Mouse (Mus musculus) CH12.LX (cell line): ENCODE data around the gene Psmg3. TPM values are rescaled to one million over a fixed set of nuclear protein-coding genes. Genes with fewer than 3 reads are reported as not detected.

Experiments used
- DNase-seq: peaks from one replicate; pipeline ENCODE4 v3.0.0-alpha.2; 2013; ENCODE audit errors: extremely low read depth
- H3K27ac ChIP-seq: 2 replicates; pipeline ENCODE4 v1.5.1; 2012; ENCODE audit warnings: low read depth, mild to moderate bottlenecking, control low read depth, moderate library complexity; ENCODE audit not compliant: insufficient read depth
- H3K27me3 ChIP-seq: replicated peaks from 2 replicates; pipeline ENCODE3; 2012; ENCODE audit warnings: inconsistent platforms
- H3K36me3 ChIP-seq, 2 experiments: replicated peaks in 1 of 2; 2 replicates each; pipeline versions ENCODE3 to v1.6.1; 2012; ENCODE audit warnings: inconsistent platforms in 1 of 2, low read length in 1 of 2, mild to moderate bottlenecking in 1 of 2, mixed read lengths in 1 of 2, moderate library complexity in 1 of 2; ENCODE audit not compliant: control insufficient read depth in 1 of 2, insufficient read depth in 1 of 2
- H3K4me1 ChIP-seq, 2 experiments: 2 replicates each; pipeline ENCODE4 v1.6.1; 2012; ENCODE audit warnings: inconsistent platforms in 1 of 2, moderate library complexity in 1 of 2; ENCODE audit not compliant: insufficient read depth in 2 of 2, control insufficient read depth in 1 of 2
- H3K4me2 ChIP-seq: 2 replicates; pipeline ENCODE4 v1.6.1; 2012; ENCODE audit warnings: low read depth, mild to moderate bottlenecking, control low read depth; ENCODE audit not compliant: poor library complexity, insufficient read depth, severe bottlenecking
- H3K4me3 ChIP-seq, 3 experiments: fragments of 150-350 bp in 1 of 3; sonication (generic) in 1 of 3; replicated peaks in 1 of 3; 2 replicates each; pipeline versions ENCODE3 to v1.5.1; 2011 to 2012; ENCODE audit warnings: low read depth in 2 of 3, low read length in 2 of 3, mild to moderate bottlenecking in 2 of 3, moderate library complexity in 2 of 3, control low read depth in 1 of 3, improper control_type of control experiment in 1 of 3, inconsistent platforms in 1 of 3, mixed read lengths in 1 of 3; ENCODE audit not compliant: poor library complexity in 1 of 3
- H3K79me2 ChIP-seq: replicated peaks from 2 replicates; pipeline ENCODE4 v1.6.1; 2012; ENCODE audit warnings: mild to moderate bottlenecking, moderate library complexity; ENCODE audit not compliant: control insufficient read depth, poor library complexity, insufficient read depth, severe bottlenecking; ENCODE audit errors: extremely low read depth
- H3K9ac ChIP-seq: 2 replicates; pipeline ENCODE4 v1.6.1; 2012; ENCODE audit warnings: low read depth, mild to moderate bottlenecking, control low read depth, moderate library complexity; ENCODE audit not compliant: insufficient read depth
- H3K9me3 ChIP-seq: replicated peaks from 2 replicates; pipeline ENCODE3; 2012; ENCODE audit warnings: low read length, inconsistent platforms, mixed read lengths
- CHD1 ChIP-seq: IDR thresholded peaks from 2 replicates; pipeline ENCODE4 v1.6.1; 2012; ENCODE audit warnings: low read depth, low read length, improper control_type of control experiment, inconsistent platforms
- CTCF ChIP-seq, 2 experiments: IDR thresholded peaks in 1 of 2; conservative IDR thresholded peaks in 1 of 2; 2 replicates each; pipeline ENCODE4 v1.5.1; 2011 to 2012; ENCODE audit warnings: low read depth in 2 of 2, low read length in 2 of 2, improper control_type of control experiment in 1 of 2, inconsistent platforms in 1 of 2, mild to moderate bottlenecking in 1 of 2, moderate library complexity in 1 of 2
- E2F4 ChIP-seq: IDR thresholded peaks from 2 replicates; pipeline ENCODE4 v1.6.1; 2011; ENCODE audit warnings: low read depth, low read length, improper control_type of control experiment; ENCODE audit not compliant: insufficient replicate concordance
- GABPA ChIP-seq: IDR thresholded peaks from 2 replicates; pipeline ENCODE4 v1.6.1; 2012; ENCODE audit warnings: low read depth, low read length, improper control_type of control experiment, inconsistent platforms; ENCODE audit not compliant: insufficient replicate concordance
- IRF4 ChIP-seq: IDR thresholded peaks from 2 replicates; pipeline ENCODE4 v1.6.1; 2014; ENCODE audit warnings: low read depth, mild to moderate bottlenecking, inconsistent platforms, low read length, improper control_type of control experiment
- JUN ChIP-seq: IDR thresholded peaks from 2 replicates; pipeline ENCODE4 v1.6.1; 2011; ENCODE audit warnings: low read depth, mild to moderate bottlenecking, low read length, improper control_type of control experiment, moderate library complexity; ENCODE audit not compliant: insufficient read depth
- JUND ChIP-seq: conservative IDR thresholded peaks from 2 replicates; pipeline ENCODE4 v1.6.1; 2011; ENCODE audit warnings: low read depth, low read length, improper control_type of control experiment
- KAT2A ChIP-seq: IDR thresholded peaks from 2 replicates; pipeline ENCODE4 v1.6.1; 2012; ENCODE audit warnings: low read length, improper control_type of control experiment, inconsistent platforms; ENCODE audit not compliant: insufficient replicate concordance
- MAFK ChIP-seq: IDR thresholded peaks from 2 replicates; pipeline ENCODE4 v1.6.1; 2011; ENCODE audit warnings: low read length, improper control_type of control experiment; ENCODE audit not compliant: insufficient replicate concordance
- MAZ ChIP-seq: IDR thresholded peaks from 2 replicates; pipeline ENCODE4 v1.6.1; 2012; ENCODE audit warnings: low read depth, mild to moderate bottlenecking, inconsistent platforms, low read length, improper control_type of control experiment, moderate library complexity
- MYC ChIP-seq: IDR thresholded peaks from 2 replicates; pipeline ENCODE4 v1.6.1; 2011; ENCODE audit warnings: low read depth, mild to moderate bottlenecking, improper control_type of control experiment, low read length
- PAX5 ChIP-seq: IDR thresholded peaks from 2 replicates; pipeline ENCODE4 v1.6.1; 2012; ENCODE audit warnings: low read length, inconsistent platforms, mixed read lengths
- POLR2A ChIP-seq: IDR thresholded peaks from 2 replicates; pipeline ENCODE4 v1.6.1; 2011; ENCODE audit warnings: low read depth, mild to moderate bottlenecking, improper control_type of control experiment, low read length
- POLR2AphosphoS2 ChIP-seq: IDR thresholded peaks from 2 replicates; pipeline ENCODE4 v1.6.1; 2011; ENCODE audit warnings: low read depth, low read length, improper control_type of control experiment
- RCOR1 ChIP-seq: conservative IDR thresholded peaks from 2 replicates; pipeline ENCODE4 v1.6.1; 2012; ENCODE audit warnings: low read depth, mild to moderate bottlenecking, inconsistent platforms, low read length, improper control_type of control experiment
- SIN3A ChIP-seq: IDR thresholded peaks from 2 replicates; pipeline ENCODE4 v1.6.1; 2012; ENCODE audit warnings: low read length, improper control_type of control experiment, inconsistent platforms
- SMC3 ChIP-seq: IDR thresholded peaks from 2 replicates; pipeline ENCODE4 v1.6.1; 2011; ENCODE audit warnings: low read depth, low read length, improper control_type of control experiment
- UBTF ChIP-seq: IDR thresholded peaks from 2 replicates; pipeline ENCODE4 v1.6.1; 2012; ENCODE audit warnings: low read depth, mild to moderate bottlenecking, inconsistent platforms, low read length, improper control_type of control experiment, moderate library complexity
- ZC3H11A ChIP-seq: IDR thresholded peaks from 2 replicates; pipeline ENCODE4 v1.6.1; 2012; ENCODE audit warnings: low read depth, mild to moderate bottlenecking, inconsistent platforms, low read length, improper control_type of control experiment
- ZKSCAN1 ChIP-seq: IDR thresholded peaks from 2 replicates; pipeline ENCODE4 v1.6.1; 2012; ENCODE audit warnings: low read depth, inconsistent platforms, low read length, improper control_type of control experiment, borderline replicate concordance
- dilution Hi-C: fragments of 300-500 bp; cut with MboI; formaldehyde crosslinking; loops from 2 replicates; pipeline ENCODE4 v1.14.3; 2020; ENCODE audit warnings: low sequenced_read_pairs; ENCODE audit not compliant: extremely low pct_unique_long_range_greater_than_20kb, extremely low pct_ligation_motif_present
- in situ Hi-C: fragments of 300-500 bp; cut with MboI; formaldehyde crosslinking; loops from 3 replicates; pipeline ENCODE4 v1.14.3; 2019; ENCODE audit warnings: low sequenced_read_pairs, low pct_ligation_motif_present, low pct_unique_long_range_greater_than_20kb, mixed read lengths
- polyA plus RNA-seq: library from polyadenylated mRNA; unstranded; fragments of >175 nt; gene quantifications from 2 replicates; pipeline ENCODE4 v1.2.1, GENCODE M21; 2012; ENCODE audit warnings: low read depth; ENCODE audit not compliant: insufficient read length
- total RNA-seq, 2 experiments: library from RNA; depleted of rRNA; stranded (reverse); fragments of 300-350 nt in 1 of 2; fragments of >200 nt in 1 of 2; gene quantifications; 2 replicates each; pipeline ENCODE4 v1.2.3; 2012 to 2014

Gene Psmg3
- total and polyA plus RNA-seq, 3 experiments: 43.5 to 101 (median 57.3) TPM

DNA sequence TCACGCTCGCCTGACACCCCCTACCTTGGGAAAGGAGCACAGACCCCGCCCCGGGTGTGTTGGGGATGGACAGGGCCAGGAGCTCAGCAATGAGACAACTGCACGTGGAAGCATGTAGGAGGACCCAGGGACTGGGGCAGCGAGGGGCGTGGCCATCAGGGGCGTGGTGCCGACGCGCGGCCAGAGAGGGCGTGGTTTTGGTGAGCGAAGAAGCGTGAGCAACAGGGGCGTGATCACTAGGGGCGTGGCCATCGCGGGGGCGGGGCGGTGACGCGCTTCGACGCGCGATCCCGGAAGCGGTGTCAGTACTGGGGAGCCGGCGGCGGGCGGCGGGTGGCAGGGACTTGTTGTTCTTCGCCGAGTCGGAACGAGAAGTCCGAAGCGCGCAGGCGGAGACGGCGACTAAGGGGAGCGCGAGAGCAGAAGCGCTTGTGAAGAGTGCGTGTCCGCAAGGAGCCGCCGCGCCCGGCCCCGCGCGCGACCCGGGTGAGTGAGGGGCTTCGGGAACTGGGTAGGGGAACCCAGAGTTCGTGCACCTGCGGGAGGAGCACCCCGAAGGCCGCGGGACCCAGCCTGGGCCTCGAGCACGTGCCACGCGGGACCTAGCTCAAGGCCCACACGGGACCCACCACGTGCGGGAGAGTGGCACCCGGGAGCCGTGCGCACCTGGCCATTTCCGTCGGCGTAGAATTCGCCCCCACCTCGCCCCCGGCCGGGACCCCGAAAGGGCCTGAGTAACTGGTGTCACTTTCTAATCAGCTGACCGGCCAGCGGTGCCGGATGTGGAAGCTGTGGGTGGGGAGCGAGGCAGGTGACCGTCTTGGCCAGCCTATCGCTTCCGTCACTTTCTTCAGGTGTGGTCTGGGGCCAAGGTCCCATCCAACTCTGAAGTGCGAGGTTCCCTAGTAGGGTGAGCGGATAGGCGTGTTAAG is 35.2 kb downstream of the Psmg3 start, which contains the start of gene Mafk (continued):
- TF ChIP-seq GABPA (no peak), JUN (no peak), ZC3H11A (no peak), IRF4 (no peak; the same call in 1 of the 2 replicates), SIN3A (peak; percentile 91), UBTF (no peak), MYC (peak; percentile 70), CTCF (conservative IDR thresholded peaks at IDR 0.05 in 1 of 2, IDR thresholded peaks at IDR 0.05 in 1 of 2; ENCODE audit: low read depth in 2 of 2, low read length in 2 of 2) (no peak), CHD1 (no peak), KAT2A (no peak), MAZ (no peak), E2F4 (no peak), JUND (no peak), SMC3 (no peak), POLR2A (peak; percentile 94), POLR2AphosphoS2 (peak; percentile 61; the same call in 1 of the 2 replicates), PAX5 (no peak), MAFK (no peak), ZKSCAN1 (no peak), RCOR1 (no peak)

DNA sequence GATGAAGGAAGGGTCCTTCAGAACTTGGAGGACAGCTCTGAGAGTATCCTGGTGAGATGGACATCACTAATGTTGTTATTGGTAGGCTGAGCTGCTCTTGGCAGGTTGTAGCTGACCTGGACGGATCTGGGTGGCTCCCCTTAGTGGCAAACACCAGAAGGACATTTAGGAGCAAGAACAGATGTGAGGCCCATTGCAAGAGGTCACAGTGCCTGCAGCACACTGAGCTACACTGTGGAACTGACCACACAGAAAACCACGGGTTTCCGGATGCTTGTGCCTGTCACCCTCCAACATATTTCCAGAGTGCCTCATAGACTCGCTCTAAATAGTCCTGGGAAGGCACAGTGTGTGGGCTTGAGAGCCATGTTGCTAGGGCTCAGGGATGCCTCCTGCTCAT is 37.2 kb downstream of the Psmg3 start:
- H3K9ac ChIP-seq: no peak overlapping the region
- peaks cover 23 to 30% of the 10 kb centered on the region in 2 experiments for H3K4me1 ChIP-seq
- peaks cover 24% of the 10 kb centered on the region for H3K27me3 ChIP-seq
- no peak overlapping the region for H3K27ac ChIP-seq
- H3K9me3 ChIP-seq: no peaks in the 10 kb centered on the region
- DNase-seq: no peak
- H3K36me3 ChIP-seq: peaks cover 0 to 9% of the 10 kb centered on the region in 2 experiments
- dilution Hi-C loops (no loop called here), in situ Hi-C loops (no loop called here)
- no peak overlapping the region for H3K4me3 ChIP-seq
- peaks cover 20% of the 10 kb centered on the region for H3K79me2 ChIP-seq
- no peak overlapping the region for H3K4me2 ChIP-seq
- TF ChIP-seq CTCF (conservative IDR thresholded peaks at IDR 0.05 in 1 of 2, IDR thresholded peaks at IDR 0.05 in 1 of 2; ENCODE audit: low read depth in 2 of 2, low read length in 2 of 2): peak in 1 of 2 experiments; percentile 44; a peak in 2 of 4 replicates
- no peak for TF ChIP-seq MYC
